Mouse (Mus musculus) CH12.LX (cell line): Measurements from ENCODE around the gene Faxc. TPM values are rescaled to one million over a fixed set of nuclear protein-coding genes. Genes with fewer than 3 reads are reported as not detected.

ENCODE experiments used
- DNase-seq: peaks from one replicate; pipeline ENCODE4 v3.0.0-alpha.2; 2013; ENCODE audit errors: extremely low read depth
- H3K27ac ChIP-seq: 2 replicates; pipeline ENCODE4 v1.5.1; 2012; ENCODE audit warnings: low read depth, mild to moderate bottlenecking, control low read depth, moderate library complexity; ENCODE audit not compliant: insufficient read depth
- H3K27me3 ChIP-seq: replicated peaks from 2 replicates; pipeline ENCODE3; 2012; ENCODE audit warnings: inconsistent platforms
- H3K36me3 ChIP-seq, 2 experiments: replicated peaks in 1 of 2; 2 replicates each; pipeline versions ENCODE3 to v1.6.1; 2012; ENCODE audit warnings: inconsistent platforms in 1 of 2, low read length in 1 of 2, mild to moderate bottlenecking in 1 of 2, mixed read lengths in 1 of 2, moderate library complexity in 1 of 2; ENCODE audit not compliant: control insufficient read depth in 1 of 2, insufficient read depth in 1 of 2
- H3K4me1 ChIP-seq, 2 experiments: 2 replicates each; pipeline ENCODE4 v1.6.1; 2012; ENCODE audit warnings: inconsistent platforms in 1 of 2, moderate library complexity in 1 of 2; ENCODE audit not compliant: insufficient read depth in 2 of 2, control insufficient read depth in 1 of 2
- H3K4me2 ChIP-seq: 2 replicates; pipeline ENCODE4 v1.6.1; 2012; ENCODE audit warnings: low read depth, mild to moderate bottlenecking, control low read depth; ENCODE audit not compliant: poor library complexity, insufficient read depth, severe bottlenecking
- H3K4me3 ChIP-seq, 3 experiments: fragments of 150-350 bp in 1 of 3; sonication (generic) in 1 of 3; replicated peaks in 1 of 3; 2 replicates each; pipeline versions ENCODE3 to v1.5.1; 2011 to 2012; ENCODE audit warnings: low read depth in 2 of 3, low read length in 2 of 3, mild to moderate bottlenecking in 2 of 3, moderate library complexity in 2 of 3, control low read depth in 1 of 3, improper control_type of control experiment in 1 of 3, inconsistent platforms in 1 of 3, mixed read lengths in 1 of 3; ENCODE audit not compliant: poor library complexity in 1 of 3
- H3K79me2 ChIP-seq: replicated peaks from 2 replicates; pipeline ENCODE4 v1.6.1; 2012; ENCODE audit warnings: mild to moderate bottlenecking, moderate library complexity; ENCODE audit not compliant: control insufficient read depth, poor library complexity, insufficient read depth, severe bottlenecking; ENCODE audit errors: extremely low read depth
- H3K9ac ChIP-seq: 2 replicates; pipeline ENCODE4 v1.6.1; 2012; ENCODE audit warnings: low read depth, mild to moderate bottlenecking, control low read depth, moderate library complexity; ENCODE audit not compliant: insufficient read depth
- H3K9me3 ChIP-seq: replicated peaks from 2 replicates; pipeline ENCODE3; 2012; ENCODE audit warnings: low read length, inconsistent platforms, mixed read lengths
- CHD1 ChIP-seq: IDR thresholded peaks from 2 replicates; pipeline ENCODE4 v1.6.1; 2012; ENCODE audit warnings: low read depth, low read length, improper control_type of control experiment, inconsistent platforms
- ELF1 ChIP-seq: IDR thresholded peaks from 2 replicates; pipeline ENCODE4 v1.6.1; 2014; ENCODE audit warnings: low read depth, mild to moderate bottlenecking, inconsistent platforms, low read length, improper control_type of control experiment
- GABPA ChIP-seq: IDR thresholded peaks from 2 replicates; pipeline ENCODE4 v1.6.1; 2012; ENCODE audit warnings: low read depth, low read length, improper control_type of control experiment, inconsistent platforms; ENCODE audit not compliant: insufficient replicate concordance
- IRF4 ChIP-seq: IDR thresholded peaks from 2 replicates; pipeline ENCODE4 v1.6.1; 2014; ENCODE audit warnings: low read depth, mild to moderate bottlenecking, inconsistent platforms, low read length, improper control_type of control experiment
- JUND ChIP-seq: conservative IDR thresholded peaks from 2 replicates; pipeline ENCODE4 v1.6.1; 2011; ENCODE audit warnings: low read depth, low read length, improper control_type of control experiment
- MAFK ChIP-seq: IDR thresholded peaks from 2 replicates; pipeline ENCODE4 v1.6.1; 2011; ENCODE audit warnings: low read length, improper control_type of control experiment; ENCODE audit not compliant: insufficient replicate concordance
- MXI1 ChIP-seq: IDR thresholded peaks from 2 replicates; pipeline ENCODE4 v1.6.1; 2011; ENCODE audit warnings: mild to moderate bottlenecking, low read depth, low read length, improper control_type of control experiment
- MYC ChIP-seq: IDR thresholded peaks from 2 replicates; pipeline ENCODE4 v1.6.1; 2011; ENCODE audit warnings: low read depth, mild to moderate bottlenecking, improper control_type of control experiment, low read length
- NELFE ChIP-seq: IDR thresholded peaks from 2 replicates; pipeline ENCODE4 v1.6.1; 2011; ENCODE audit warnings: low read depth, low read length, improper control_type of control experiment
- PAX5 ChIP-seq: IDR thresholded peaks from 2 replicates; pipeline ENCODE4 v1.6.1; 2012; ENCODE audit warnings: low read length, inconsistent platforms, mixed read lengths
- RCOR1 ChIP-seq: conservative IDR thresholded peaks from 2 replicates; pipeline ENCODE4 v1.6.1; 2012; ENCODE audit warnings: low read depth, mild to moderate bottlenecking, inconsistent platforms, low read length, improper control_type of control experiment
- TBP ChIP-seq: conservative IDR thresholded peaks from 2 replicates; pipeline ENCODE4 v1.6.1; 2011; ENCODE audit warnings: low read depth, low read length, improper control_type of control experiment
- USF2 ChIP-seq: conservative IDR thresholded peaks from 2 replicates; pipeline ENCODE4 v1.6.1; 2011; ENCODE audit warnings: low read depth, low read length, improper control_type of control experiment
- ZKSCAN1 ChIP-seq: IDR thresholded peaks from 2 replicates; pipeline ENCODE4 v1.6.1; 2012; ENCODE audit warnings: low read depth, inconsistent platforms, low read length, improper control_type of control experiment, borderline replicate concordance
- dilution Hi-C: fragments of 300-500 bp; cut with MboI; formaldehyde crosslinking; loops from 2 replicates; pipeline ENCODE4 v1.14.3; 2020; ENCODE audit warnings: low sequenced_read_pairs; ENCODE audit not compliant: extremely low pct_unique_long_range_greater_than_20kb, extremely low pct_ligation_motif_present
- in situ Hi-C: fragments of 300-500 bp; cut with MboI; formaldehyde crosslinking; loops from 3 replicates; pipeline ENCODE4 v1.14.3; 2019; ENCODE audit warnings: low sequenced_read_pairs, low pct_ligation_motif_present, low pct_unique_long_range_greater_than_20kb, mixed read lengths
- polyA plus RNA-seq: library from polyadenylated mRNA; unstranded; fragments of >175 nt; gene quantifications from 2 replicates; pipeline ENCODE4 v1.2.1, GENCODE M21; 2012; ENCODE audit warnings: low read depth; ENCODE audit not compliant: insufficient read length
- total RNA-seq, 2 experiments: library from RNA; depleted of rRNA; stranded (reverse); fragments of 300-350 nt in 1 of 2; fragments of >200 nt in 1 of 2; gene quantifications; 2 replicates each; pipeline ENCODE4 v1.2.3; 2012 to 2014

Gene Faxc
- total and polyA plus RNA-seq, 3 experiments: 0.16 to 1.7 (median 0.37) TPM

- Histone ChIP-seq H3K9me3 (no peaks in the 10 kb centered on the region), H3K9ac (no peak overlapping the region), H3K27ac (no peak overlapping the region), H3K4me2 (no peak overlapping the region), H3K4me1 (no peaks in the 10 kb centered on the region; a peak in 1 of 4 replicates), H3K79me2 (no peaks in the 10 kb centered on the region), H3K36me3 (no peaks in the 10 kb centered on the region), H3K4me3 (no peak overlapping the region), H3K27me3 (no peaks in the 10 kb centered on the region)
- DNase-seq: no peak
- dilution Hi-C loops (no loop called here), in situ Hi-C loops (no loop called here)
- TF ChIP-seq ZKSCAN1 (no peak), GABPA (no peak), NELFE (no peak), MXI1 (no peak), JUND (no peak), PAX5 (no peak), MAFK (no peak), TBP (no peak), CHD1 (no peak), IRF4 (no peak), ELF1 (no peak)
Observed at GRCm38 (mm10) chr4:22018414-22018813, 87.3 kb downstream of the Faxc start.

GRCm38 (mm10) chr4:22029951-22030350 is 98.8 kb downstream of the Faxc start:
- dilution Hi-C loops: no loop called here
- Histone ChIP-seq H3K27ac (no peak overlapping the region), H3K9me3 (no peaks in the 10 kb centered on the region), H3K36me3 (no peaks in the 10 kb centered on the region), H3K4me3 (no peak overlapping the region), H3K4me1 (peaks cover 0 to 4% of the 10 kb centered on the region in 2 experiments; a peak in 1 of 4 replicates), H3K27me3 (no peaks in the 10 kb centered on the region), H3K79me2 (no peaks in the 10 kb centered on the region), H3K4me2 (no peak overlapping the region), H3K9ac (no peak overlapping the region)
- DNase-seq: no peak
- TF ChIP-seq PAX5: no peak
- TF ChIP-seq MYC: no peak
- no peak for TF ChIP-seq MXI1
- TF ChIP-seq ELF1: no peak
- no peak for TF ChIP-seq USF2
- no peak for TF ChIP-seq RCOR1
- in situ Hi-C loops: no loop called here

Other genes with a start within 250 kb of the Faxc start
- not detected in 2 replicates for gene Prdm13, start 245.4 kb upstream of the Faxc start, total RNA-seq (2012; rRNA removed)
- not detected in 2 replicates for gene Prdm13, start 245.4 kb upstream of the Faxc start, total RNA-seq (2014; rRNA removed)
- not detected in 2 replicates for gene Prdm13, start 245.4 kb upstream of the Faxc start, polyA plus RNA-seq
- 20.7 and 22.7 TPM in 2 replicates for gene Ccnc, start 203.6 kb upstream of the Faxc start, total RNA-seq (2012; rRNA removed)
- gene Ccnc, start 203.6 kb upstream of the Faxc start, total RNA-seq (2014; rRNA removed): 61.4 and 73.0 TPM in 2 replicates
- 24.4 and 32.3 TPM in 2 replicates for gene Ccnc, start 203.6 kb upstream of the Faxc start, polyA plus RNA-seq
- gene Usp45, start 164.2 kb upstream of the Faxc start, total RNA-seq (2012; rRNA removed): 17.4 and 17.5 TPM in 2 replicates
- gene Usp45, start 164.2 kb upstream of the Faxc start, total RNA-seq (2014; rRNA removed): 30.6 and 37.0 TPM in 2 replicates
- 16.7 and 23.3 TPM in 2 replicates for gene Usp45, start 164.2 kb upstream of the Faxc start, polyA plus RNA-seq
- 24.6 and 25.6 TPM in 2 replicates for gene Tstd3, start 164.1 kb upstream of the Faxc start, total RNA-seq (2012; rRNA removed)
- gene Tstd3, start 164.1 kb upstream of the Faxc start, total RNA-seq (2014; rRNA removed): 51.0 and 57.1 TPM in 2 replicates
- 37.2 and 39.9 TPM in 2 replicates for gene Tstd3, start 164.1 kb upstream of the Faxc start, polyA plus RNA-seq
- 48.1 and 51.3 TPM in 2 replicates for gene Pnisr, start 83.7 kb upstream of the Faxc start, total RNA-seq (2012; rRNA removed)
- gene Pnisr, start 83.7 kb upstream of the Faxc start, total RNA-seq (2014; rRNA removed): 32.9 and 40.7 TPM in 2 replicates
- 95.2 and 118 TPM in 2 replicates for gene Pnisr, start 83.7 kb upstream of the Faxc start, polyA plus RNA-seq
- gene Coq3, start 51.7 kb upstream of the Faxc start, total RNA-seq (2012; rRNA removed): 6.7 and 8.2 TPM in 2 replicates
- 9.0 and 9.2 TPM in 2 replicates for gene Coq3, start 51.7 kb upstream of the Faxc start, total RNA-seq (2014; rRNA removed)
- 5.1 and 5.7 TPM in 2 replicates for gene Coq3, start 51.7 kb upstream of the Faxc start, polyA plus RNA-seq